Comparison of ENCODE assay signal across 9 mouse cellular contexts in genomic region chr9:120410421-120410820, GRCm38 (mm10).
DNase-seq lines count a peak whose midpoint lies in the region; ATAC-seq and TF ChIP-seq lines count a peak whose summit lies in the region.
"Had no signal": no experiment of that assay in that cellular context is flagged by ENCODE, and none has a peak within 500 bp of the region (broad histone marks: within the 10 kb centered on the region; RNA-seq: fewer than 3 reads in every experiment).

No protein-coding gene starts in this region.

- TF ChIP-seq CTCF in CH12.LX (conservative IDR thresholded peaks at IDR 0.05 in 1 of 2, IDR thresholded peaks at IDR 0.05 in 1 of 2; ENCODE audit: low read depth in 2 of 2, low read length in 2 of 2): peak; percentile 79 to 84

- no peak overlapping the region for H3K27ac ChIP-seq in intestine, embryonic 14.5 days (ENCODE audit: low read depth)
- H3K27ac ChIP-seq in intestine, embryonic 16.5 days (ENCODE audit: low read length): no peak overlapping the region
- no peak overlapping the region for H3K27ac ChIP-seq in CH12.LX (ENCODE audit: insufficient read depth, low read depth)
- H3K27ac ChIP-seq: heart, embryonic 13.5 days had no signal

- peak; percentile 48 for TF ChIP-seq RAD21 in CH12.LX (IDR thresholded peaks at IDR 0.05; ENCODE audit: low read depth, low read length)

- dilution Hi-C loops in CH12.LX (cut with MboI; ENCODE audit: extremely low pct_ligation_motif_present, extremely low pct_unique_long_range_greater_than_20kb, low sequenced_read_pairs): no loop called here

- no peak for TF ChIP-seq POLR2A in CH12.LX (IDR thresholded peaks at IDR 0.05; ENCODE audit: low read depth, low read length)

- H3K27me3 ChIP-seq in intestine, embryonic 14.5 days (replicated peaks; ENCODE audit: control insufficient read depth, insufficient read depth, low read length): no peaks in the 10 kb centered on the region
- no peaks in the 10 kb centered on the region for H3K27me3 ChIP-seq in intestine, embryonic 16.5 days (replicated peaks; ENCODE audit: control insufficient read depth, insufficient read depth, low read length)
- peaks cover 10% of the 10 kb centered on the region for H3K27me3 ChIP-seq in CH12.LX (replicated peaks)

- no peaks in the 10 kb centered on the region for H3K9me3 ChIP-seq in intestine, embryonic 14.5 days (ENCODE audit: control insufficient read depth, low read length)
- no peaks in the 10 kb centered on the region for H3K9me3 ChIP-seq in intestine, embryonic 16.5 days (ENCODE audit: control insufficient read depth, low read length)
- H3K9me3 ChIP-seq in CH12.LX (replicated peaks; ENCODE audit: low read length): no peaks in the 10 kb centered on the region
- H3K9me3 ChIP-seq: heart, embryonic 13.5 days had no signal

- H3K36me3 ChIP-seq in intestine, embryonic 14.5 days (ENCODE audit: control insufficient read depth, insufficient read depth, low read length): no peaks in the 10 kb centered on the region
- no peaks in the 10 kb centered on the region for H3K36me3 ChIP-seq in intestine, embryonic 16.5 days (ENCODE audit: control insufficient read depth, insufficient read depth, low read length)
- H3K36me3 ChIP-seq in CH12.LX (replicated peaks in 1 of 2; ENCODE audit: control insufficient read depth in 1 of 2, insufficient read depth in 1 of 2, low read length in 1 of 2): no peaks in the 10 kb centered on the region
- H3K36me3 ChIP-seq: heart, embryonic 13.5 days had no signal

- ATAC-seq in intestine, embryonic 14.5 days (replicated peaks; ENCODE audit: low FRiP score, low TSS enrichment, low read depth): no peak
- no peak for ATAC-seq in intestine, embryonic 16.5 days

- no peak overlapping the region for H3K4me3 ChIP-seq in intestine, embryonic 14.5 days (ENCODE audit: low read depth, low read length)
- H3K4me3 ChIP-seq in intestine, embryonic 16.5 days (ENCODE audit: low read length): no peak overlapping the region
- no peak overlapping the region for H3K4me3 ChIP-seq in CH12.LX (replicated peaks in 1 of 3; ENCODE audit: low read depth in 2 of 3, low read length in 2 of 3, poor library complexity in 1 of 3)
- H3K4me3 ChIP-seq: heart, embryonic 13.5 days had no signal

- peak; percentile 73 for DNase-seq in intestine, embryonic 14.5 days (ENCODE audit: low spot score)
- DNase-seq in CH12.LX (ENCODE audit: extremely low read depth): peak; percentile 62
- peak; percentile 13 for DNase-seq in WW6 (ENCODE audit: low read depth, low spot score)
- DNase-seq in embryo, embryonic 10.5 days (ENCODE audit: low spot score): peak; percentile 72
- peak; percentile 51 to 53 for DNase-seq in left cerebral cortex, postnatal 36 days (ENCODE audit: low spot score in 2 of 2)
- DNase-seq in retina, postnatal 7 days (ENCODE audit: low read depth, low spot score): peak; percentile 65
- no peak for DNase-seq in Muller cell, postnatal 12 days (ENCODE audit: inconsistent ontology term)

- TF ChIP-seq EP300 in CH12.LX (IDR thresholded peaks at IDR 0.05; ENCODE audit: low read length): no peak

- H3K4me1 ChIP-seq in intestine, embryonic 14.5 days (replicated peaks; ENCODE audit: control insufficient read depth, insufficient read depth, low read length): no peaks in the 10 kb centered on the region
- H3K4me1 ChIP-seq in intestine, embryonic 16.5 days (ENCODE audit: control insufficient read depth, insufficient read depth, low read length): no peaks in the 10 kb centered on the region
- H3K4me1 ChIP-seq in CH12.LX (ENCODE audit: control insufficient read depth in 1 of 2, insufficient read depth in 2 of 2): no peaks in the 10 kb centered on the region
- H3K4me1 ChIP-seq: heart, embryonic 13.5 days had no signal

- 35% methylated on average over 5 of the region's 5 CpGs for WGBS in intestine, embryonic 14.5 days
- WGBS in intestine, embryonic 16.5 days: 25% methylated on average over 5 of the region's 5 CpGs

- intact Hi-C loops in left cerebral cortex, postnatal 36 days (cut with DNase I): no loop called here

- H3K79me2 ChIP-seq in CH12.LX (replicated peaks; ENCODE audit: control insufficient read depth, extremely low read depth, insufficient read depth, poor library complexity, severe bottlenecking): no peaks in the 10 kb centered on the region

- H3K9ac ChIP-seq in intestine, embryonic 14.5 days (ENCODE audit: low read length): no peak overlapping the region
- no peak overlapping the region for H3K9ac ChIP-seq in intestine, embryonic 16.5 days (ENCODE audit: low read depth, low read length)
- no peak overlapping the region for H3K9ac ChIP-seq in CH12.LX (ENCODE audit: insufficient read depth, low read depth)
- H3K9ac ChIP-seq: heart, embryonic 13.5 days had no signal

- H3K4me2 ChIP-seq in intestine, embryonic 14.5 days (ENCODE audit: low read length): no peak overlapping the region
- H3K4me2 ChIP-seq in intestine, embryonic 16.5 days (ENCODE audit: low read depth, low read length): no peak overlapping the region
- H3K4me2 ChIP-seq in CH12.LX (ENCODE audit: insufficient read depth, low read depth, poor library complexity, severe bottlenecking): no peak overlapping the region
- H3K4me2 ChIP-seq: heart, embryonic 13.5 days had no signal

- in situ Hi-C loops in CH12.LX (cut with MboI; ENCODE audit: low pct_ligation_motif_present, low pct_unique_long_range_greater_than_20kb, low sequenced_read_pairs): no loop called here

TF ChIP-seq in CH12.LX, 34 proteins besides CTCF, POLR2A, EP300 and RAD21:
- TF ChIP-seq SMC3 (IDR thresholded peaks at IDR 0.05; ENCODE audit: low read depth, low read length) (peak; percentile 62), USF2 (conservative IDR thresholded peaks at IDR 0.05; ENCODE audit: low read depth, low read length) (no peak)
